Mouse (Mus musculus): ENCODE results near the gene Rnf34.

GRCm38 (mm10) chr5:122883237-122883636 lies 33.4 kb downstream of the Rnf34 start:
- TF ChIP-seq EP300 (IDR thresholded peaks at IDR 0.05) (no peak), CTCF (IDR thresholded peaks at IDR 0.05) (no peak)

All from lung, postnatal 0 days (tissue).